Mouse (Mus musculus) small intestine, adult 2 months (tissue): Measurements from ENCODE around the gene Gm28048. TPM values are rescaled to one million over a fixed set of nuclear protein-coding genes. Genes with fewer than 3 reads are reported as not detected.

Source experiments
- H3K27ac ChIP-seq: fragments of 200-500 bp; 2 replicates; pipeline ENCODE4 v1.5.1; 2012; ENCODE audit warnings: low read depth, low read length, control low read depth, inconsistent platforms; ENCODE audit not compliant: insufficient read depth
- H3K27me3 ChIP-seq: fragments of 200-500 bp; 2 replicates; pipeline ENCODE4 v1.6.1; 2012; ENCODE audit warnings: mild to moderate bottlenecking, moderate library complexity, low read length, inconsistent platforms; ENCODE audit not compliant: control insufficient read depth, insufficient read depth
- H3K36me3 ChIP-seq: fragments of 200-500 bp; 2 replicates; pipeline ENCODE4 v1.6.1; 2012; ENCODE audit warnings: mild to moderate bottlenecking, low read length, control low read depth, inconsistent platforms; ENCODE audit not compliant: control insufficient read depth, insufficient read depth
- H3K4me1 ChIP-seq: fragments of 200-500 bp; 2 replicates; pipeline ENCODE4 v1.6.1; 2012; ENCODE audit warnings: low read length, inconsistent platforms, mixed read lengths; ENCODE audit not compliant: control insufficient read depth, insufficient read depth, insufficient read length
- H3K4me3 ChIP-seq: fragments of 200-500 bp; 2 replicates; pipeline ENCODE4 v1.5.1; 2012; ENCODE audit warnings: low read depth, mild to moderate bottlenecking, control low read depth, inconsistent platforms, low read length, moderate library complexity
- CTCF ChIP-seq: fragments of 200-500 bp; IDR thresholded peaks from 2 replicates; pipeline ENCODE4 v1.5.1; 2012; ENCODE audit warnings: low read depth, mild to moderate bottlenecking, control low read depth, inconsistent platforms, low read length, moderate library complexity, mixed read lengths; ENCODE audit not compliant: insufficient replicate concordance, insufficient read length; ENCODE audit errors: extremely low read depth
- POLR2A ChIP-seq: fragments of 200-500 bp; IDR thresholded peaks from 2 replicates; pipeline ENCODE4 v1.6.1; 2012; ENCODE audit warnings: low read depth, mild to moderate bottlenecking, control low read depth, inconsistent platforms, low read length, moderate library complexity
- WGBS: fragments of 180-500 bp; shearing (Covaris S2); methylation state at CpG from one replicate; pipeline ENCODE4 v1.1.7; 2018; 5-methylcytosine and 5-hydroxymethylcytosine counted together
- polyA plus RNA-seq: library from polyadenylated mRNA; depleted of rRNA; stranded (reverse); fragments of >200 nt; gene quantifications from 2 replicates; pipeline ENCODE4 v1.2.3, GENCODE M21; 2012

Gm28048 gene
- polyA plus RNA-seq, 1 experiment, result not detected

- H3K27ac ChIP-seq, result peak overlapping the region; percentile 51; the same call in 1 of the 2 replicates
- TF ChIP-seq CTCF (no peak), POLR2A (no peak)
- WGBS, result 48% methylated on average over 7 of the region's 7 CpGs
- no peaks in the 10 kb centered on the region for H3K27me3 ChIP-seq
- H3K4me3 ChIP-seq, result no peak overlapping the region
- H3K36me3 ChIP-seq, result no peaks in the 10 kb centered on the region
- H3K4me1 ChIP-seq, result peaks cover 4% of the 10 kb centered on the region
Observed at GRCm38 (mm10) chr11:22891876-22892275, 90.0 kb downstream of the Gm28048 start.

DNA sequence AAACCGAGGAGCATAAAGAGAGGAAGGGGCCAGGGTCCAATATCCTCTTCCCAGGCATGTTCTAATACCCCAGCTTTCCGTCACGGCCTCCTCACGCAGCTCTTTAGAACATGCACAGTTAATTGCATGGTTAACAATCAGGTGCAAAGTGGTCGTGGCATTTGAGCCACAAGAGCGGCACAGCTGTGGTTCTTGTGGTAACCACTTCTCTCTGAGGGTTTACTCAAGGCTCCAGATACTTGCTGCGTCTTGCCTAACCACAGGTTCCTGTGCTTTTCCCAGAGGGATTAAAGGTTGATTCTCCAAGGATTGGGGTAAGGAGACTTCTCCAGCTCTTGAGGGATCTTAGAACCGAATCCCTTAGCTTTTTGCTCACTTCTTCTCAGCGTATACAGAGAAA lies 90.6 kb downstream of the Gm28048 start:
- H3K4me1 ChIP-seq, result peaks cover 4% of the 10 kb centered on the region
- H3K36me3 ChIP-seq, result no peaks in the 10 kb centered on the region
- no peak overlapping the region for H3K4me3 ChIP-seq
- 82% methylated on average over 9 of the region's 9 CpGs for WGBS
- TF ChIP-seq CTCF (no peak), POLR2A (no peak)
- H3K27me3 ChIP-seq, result no peaks in the 10 kb centered on the region
- no peak overlapping the region for H3K27ac ChIP-seq

- H3K4me3 ChIP-seq, result no peak overlapping the region
- no peak overlapping the region for H3K27ac ChIP-seq
- no peaks in the 10 kb centered on the region for H3K27me3 ChIP-seq
- TF ChIP-seq CTCF, result no peak
- TF ChIP-seq POLR2A, result no peak
- H3K36me3 ChIP-seq, result no peaks in the 10 kb centered on the region
- WGBS, result over 99% methylated on average over 3 of the region's 3 CpGs
- peaks cover 7% of the 10 kb centered on the region for H3K4me1 ChIP-seq
Observed at GRCm38 (mm10) chr11:22889224-22889623, 92.7 kb downstream of the Gm28048 start.

DNA sequence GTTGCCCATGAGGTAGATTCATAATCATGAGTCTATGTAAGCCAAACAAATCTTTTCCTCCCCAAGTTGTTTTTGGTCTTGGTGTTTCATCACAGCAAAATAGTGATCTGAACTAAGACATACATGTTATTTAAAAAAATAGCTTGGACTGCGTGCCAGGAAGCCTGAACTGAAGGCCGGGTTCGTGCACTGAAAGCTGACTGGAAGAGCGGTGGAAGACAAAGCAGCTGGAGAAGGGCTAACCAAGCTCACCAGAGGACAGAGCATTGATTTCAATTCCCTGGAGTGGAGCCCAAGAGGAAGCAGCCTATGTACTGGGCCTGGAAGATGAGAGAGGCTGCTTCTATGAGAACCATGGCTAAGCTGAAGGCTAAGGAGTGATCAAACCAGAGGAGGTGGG lies 94.9 kb downstream of the Gm28048 start:
- Histone ChIP-seq H3K27ac (no peak overlapping the region), H3K4me3 (no peak overlapping the region), H3K27me3 (no peaks in the 10 kb centered on the region), H3K36me3 (no peaks in the 10 kb centered on the region), H3K4me1 (peaks cover 12% of the 10 kb centered on the region)
- WGBS, result 82% methylated on average over 4 of the region's 4 CpGs
- TF ChIP-seq CTCF (no peak), POLR2A (no peak)

DNA sequence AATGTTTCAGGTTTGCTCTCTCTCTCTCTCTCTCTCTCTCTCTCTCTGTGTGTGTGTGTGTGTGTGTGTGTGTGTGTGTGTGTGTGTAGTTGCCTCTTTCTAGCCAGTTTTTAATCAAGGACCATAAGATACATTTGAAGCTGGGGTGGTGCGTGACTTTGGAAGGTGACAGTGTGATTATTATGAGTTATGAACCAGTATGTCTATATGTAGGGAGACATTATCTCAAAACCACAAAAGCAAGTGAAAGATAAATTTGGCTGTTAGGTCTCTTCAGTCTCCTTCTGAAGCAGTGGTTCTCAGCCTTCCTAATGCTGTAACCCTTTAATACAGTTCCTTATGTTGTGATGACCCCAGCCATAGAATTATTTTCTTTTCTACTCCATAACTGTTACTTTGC lies 96.5 kb downstream of the Gm28048 start:
- TF ChIP-seq POLR2A (no peak), CTCF (no peak)
- H3K36me3 ChIP-seq, result no peaks in the 10 kb centered on the region
- H3K27ac ChIP-seq, result no peak overlapping the region
- WGBS, result 100% methylated on average over 1 of the region's 1 CpGs
- no peak overlapping the region for H3K4me3 ChIP-seq
- H3K27me3 ChIP-seq, result no peaks in the 10 kb centered on the region
- peaks cover 14% of the 10 kb centered on the region; the same call in 1 of the 2 replicates for H3K4me1 ChIP-seq

GRCm38 (mm10) chr11:22883676-22884075 lies 98.2 kb downstream of the Gm28048 start:
- no peak for TF ChIP-seq CTCF
- Histone ChIP-seq H3K4me3 (no peak overlapping the region), H3K36me3 (no peaks in the 10 kb centered on the region), H3K27ac (peak overlapping the region; percentile 77), H3K27me3 (no peaks in the 10 kb centered on the region), H3K4me1 (peaks cover 14% of the 10 kb centered on the region; the same call in 1 of the 2 replicates)
- WGBS, result 28% methylated on average over 2 of the region's 2 CpGs

DNA sequence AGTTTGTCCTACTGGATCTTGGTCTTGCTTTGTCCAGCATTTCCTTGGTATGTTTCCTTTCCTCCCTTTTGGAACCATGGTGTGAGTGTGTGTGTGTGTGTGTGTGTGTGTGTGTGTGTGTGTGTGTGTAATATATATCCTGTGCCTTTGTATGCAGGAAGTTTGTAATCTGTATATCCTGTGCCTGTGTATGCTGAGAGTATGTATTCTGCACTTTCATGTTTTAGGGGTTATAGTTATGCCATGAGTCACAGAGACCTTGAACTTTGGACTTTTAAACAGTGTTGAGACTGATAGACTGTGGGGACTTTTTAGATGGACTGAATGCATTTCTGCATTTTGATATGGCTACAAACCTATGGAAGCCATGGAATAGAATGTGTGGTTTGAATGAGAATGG lies 99.0 kb downstream of the Gm28048 start:
- Histone ChIP-seq H3K27me3 (no peaks in the 10 kb centered on the region), H3K36me3 (no peaks in the 10 kb centered on the region), H3K4me1 (peaks cover 14% of the 10 kb centered on the region; the same call in 1 of the 2 replicates), H3K27ac (peak overlapping the region; percentile 77), H3K4me3 (no peak overlapping the region)
- no peak for TF ChIP-seq CTCF
- TF ChIP-seq POLR2A, result no peak

DNA sequence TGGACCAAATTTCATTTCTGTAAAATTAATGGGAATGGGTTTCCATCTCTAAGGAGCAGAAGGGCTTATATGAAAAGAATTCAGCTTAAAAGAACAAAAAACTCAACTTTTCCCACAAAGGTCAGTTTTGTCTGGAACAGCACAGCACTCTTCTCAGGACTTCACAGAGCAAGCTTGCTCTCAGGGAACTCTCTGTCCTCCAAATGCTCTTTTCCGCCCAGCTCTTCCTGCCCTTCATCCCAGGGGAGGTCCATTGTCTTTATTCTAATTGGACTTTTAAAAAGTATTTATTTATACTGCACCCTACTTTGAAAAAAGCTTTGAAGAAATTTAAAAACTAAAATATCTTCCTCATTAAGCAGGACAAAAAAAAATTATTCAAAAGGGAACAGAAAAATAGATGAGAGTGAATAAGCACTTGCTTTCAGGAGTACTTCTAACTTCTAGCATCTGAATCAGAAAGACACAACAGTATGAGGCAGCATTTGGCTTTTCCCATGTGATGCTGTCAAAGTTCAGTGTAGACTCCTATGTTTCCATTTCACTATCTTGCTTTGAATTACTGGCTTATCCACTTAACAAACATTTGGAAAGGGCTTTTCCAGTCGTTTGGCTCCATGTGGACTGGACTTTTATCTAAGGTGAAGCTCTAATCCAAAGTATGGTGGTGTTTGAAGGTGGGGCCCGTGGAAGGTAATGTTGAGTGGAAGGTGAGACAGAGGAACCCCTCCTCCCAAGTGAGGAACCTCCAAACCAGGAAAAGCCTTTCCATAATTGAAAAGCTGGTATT lies 101.3 kb downstream of the Gm28048 start:
- H3K27ac ChIP-seq, result no peak overlapping the region
- WGBS, result 46% methylated on average over 3 of the region's 3 CpGs
- H3K4me3 ChIP-seq, result no peak overlapping the region
- no peaks in the 10 kb centered on the region for H3K36me3 ChIP-seq
- TF ChIP-seq CTCF (no peak), POLR2A (no peak)
- no peaks in the 10 kb centered on the region for H3K27me3 ChIP-seq
- H3K4me1 ChIP-seq, result peaks cover 14% of the 10 kb centered on the region; the same call in 1 of the 2 replicates
